Mouse (Mus musculus): ENCODE results near the gene Rps13.
A peak's percentile ranks its signal among the peaks of the same experiment; 100 is the strongest.
"Not testable (repeated sequence)": the region's sequence is repeated elsewhere in the genome, so short reads cannot be mapped to it uniquely, and the experiment has no call there.

Rps13 gene

GRCm38 (mm10) chr7:116333713-116334668 lies at the start of gene Rps13:
Gene Rps13, minus strand, starts transcription at chr7:116334195.
- peak; percentile 90 for DNase-seq (ENCODE audit: low read depth, low spot score)

GRCm38 (mm10) chr7:116379181-116379580 lies 45.2 kb upstream of the Rps13 start:
- DNase-seq (ENCODE audit: low read depth, low spot score), result not testable (repeated sequence)

- DNase-seq (ENCODE audit: low read depth, low spot score), result no peak
Observed at GRCm38 (mm10) chr7:116374284-116374683, 40.3 kb upstream of the Rps13 start.

- peak; percentile 36 for DNase-seq (ENCODE audit: low read depth, low spot score)
Observed at GRCm38 (mm10) chr7:116336226-116336625, 2.2 kb upstream of the Rps13 start.

GRCm38 (mm10) chr7:116335133-116335532 lies 1.1 kb upstream of the Rps13 start:
- no peak for DNase-seq (ENCODE audit: low read depth, low spot score)

GRCm38 (mm10) chr7:116334669-116335038 lies 659 bp upstream of the Rps13 start:
- DNase-seq (ENCODE audit: low read depth, low spot score), result peak; percentile 26

GRCm38 (mm10) chr7:116331246-116331645 lies 2.7 kb downstream of the Rps13 start:
- no peak for DNase-seq (ENCODE audit: low read depth, low spot score)

- DNase-seq (ENCODE audit: low read depth, low spot score), result no peak
Observed at GRCm38 (mm10) chr7:116329858-116330257, 4.1 kb downstream of the Rps13 start.

- DNase-seq (ENCODE audit: low read depth, low spot score), result no peak
Observed at GRCm38 (mm10) chr7:116328777-116329176, 5.2 kb downstream of the Rps13 start.

GRCm38 (mm10) chr7:116327901-116328300 lies 6.1 kb downstream of the Rps13 start:
- DNase-seq (ENCODE audit: low read depth, low spot score), result no peak

GRCm38 (mm10) chr7:116323331-116323964 lies 10.5 kb downstream of the Rps13 start:
- no peak for DNase-seq (ENCODE audit: low read depth, low spot score)

GRCm38 (mm10) chr7:116309456-116309855 lies 24.5 kb downstream of the Rps13 start:
- DNase-seq (ENCODE audit: low read depth, low spot score), result no peak

- no peak for DNase-seq (ENCODE audit: low read depth, low spot score)
Observed at GRCm38 (mm10) chr7:116308632-116308991, 25.4 kb downstream of the Rps13 start.

- no peak for DNase-seq (ENCODE audit: low read depth, low spot score)
Observed at GRCm38 (mm10) chr7:116307871-116308631, 25.9 kb downstream of the Rps13 start, which contains the start of gene Plekha7. Gene Plekha7, minus strand, starts transcription at chr7:116308376.

- DNase-seq (ENCODE audit: low read depth, low spot score), result no peak
Observed at GRCm38 (mm10) chr7:116307099-116307870, 26.7 kb downstream of the Rps13 start.

GRCm38 (mm10) chr7:116306601-116307000 lies 27.4 kb downstream of the Rps13 start:
- DNase-seq (ENCODE audit: low read depth, low spot score), result no peak

GRCm38 (mm10) chr7:116301661-116302311 lies 32.2 kb downstream of the Rps13 start:
- DNase-seq (ENCODE audit: low read depth, low spot score), result no peak

- DNase-seq (ENCODE audit: low read depth, low spot score), result no peak
Observed at GRCm38 (mm10) chr7:116301144-116301543, 32.9 kb downstream of the Rps13 start.

- DNase-seq (ENCODE audit: low read depth, low spot score), result no peak
Observed at GRCm38 (mm10) chr7:116298851-116299250, 35.1 kb downstream of the Rps13 start.

- DNase-seq (ENCODE audit: low read depth, low spot score), result no peak
Observed at GRCm38 (mm10) chr7:116298389-116298788, 35.6 kb downstream of the Rps13 start.

- DNase-seq (ENCODE audit: low read depth, low spot score), result no peak
Observed at GRCm38 (mm10) chr7:116294961-116295360, 39.0 kb downstream of the Rps13 start.

Data from c-Kit-negative CD71-positive TER-119-positive erythroid progenitor cells, embryonic 14.5 days (primary cell).